Mouse (Mus musculus): Measurements from ENCODE around the gene C87414.
"Not testable (repeated sequence)": the region's sequence is repeated elsewhere in the genome, so short reads cannot be mapped to it uniquely, and the experiment has no call there.

C87414 gene

DNA sequence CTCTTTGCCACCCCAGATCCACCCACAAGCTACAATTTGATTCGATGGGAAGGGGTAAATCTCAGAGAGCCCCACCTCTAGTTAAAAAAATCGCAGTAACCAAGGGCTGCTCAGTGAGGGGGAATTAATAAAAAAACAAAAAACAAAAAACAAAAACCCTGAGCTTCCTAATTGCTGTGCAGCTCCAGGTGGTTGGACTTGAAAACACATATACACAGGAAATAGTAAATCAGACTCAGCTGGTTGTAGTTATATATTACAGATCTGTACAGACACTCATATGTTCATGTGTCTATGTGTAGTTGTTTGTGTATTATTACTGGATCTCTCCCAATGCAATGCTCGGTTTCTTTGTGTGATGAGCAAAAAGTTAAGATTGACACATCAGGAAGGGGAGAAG is at the start of gene C87414:
C87414 (minus strand) TSS at position 101 of the 400 bp plus-strand sequence.
- DNase-seq, result not testable (repeated sequence)

DNA sequence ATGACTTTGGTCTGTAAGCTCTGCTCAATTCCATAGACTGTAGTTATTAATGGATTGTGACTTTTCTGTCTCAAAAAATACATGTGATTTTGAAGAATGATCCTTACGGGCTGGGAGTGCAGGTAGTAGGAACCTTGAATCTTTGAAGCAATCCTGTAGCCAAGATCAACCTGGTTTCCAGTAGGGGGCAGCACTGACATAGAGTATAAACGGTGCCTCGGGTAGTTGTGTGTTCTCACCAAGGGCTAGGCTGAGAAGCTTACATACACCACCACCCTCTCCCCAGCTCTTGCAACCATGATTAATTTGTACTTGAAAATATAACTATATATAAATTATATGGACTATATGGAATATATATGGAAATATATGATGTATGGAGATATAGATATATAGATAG is 13.3 kb upstream of the C87414 start:
- DNase-seq, result not testable (repeated sequence)
